Mouse (Mus musculus) 416B (cell line): ENCODE data around the gene H2afv.
"Not testable (repeated sequence)": the region's sequence is repeated elsewhere in the genome, so short reads cannot be mapped to it uniquely, and the experiment has no call there.

Experiments used
- DNase-seq: peaks from one replicate; pipeline ENCODE4 v3.0.0; 2011; ENCODE audit warnings: low read depth

H2afv gene

GRCm38 (mm10) chr11:6414751-6415550 is 29.3 kb downstream of the H2afv start, which contains the start of gene Ppia:
Gene Ppia (plus strand): TSS chr11:6415443.
- DNase-seq = peak; percentile 94

DNA sequence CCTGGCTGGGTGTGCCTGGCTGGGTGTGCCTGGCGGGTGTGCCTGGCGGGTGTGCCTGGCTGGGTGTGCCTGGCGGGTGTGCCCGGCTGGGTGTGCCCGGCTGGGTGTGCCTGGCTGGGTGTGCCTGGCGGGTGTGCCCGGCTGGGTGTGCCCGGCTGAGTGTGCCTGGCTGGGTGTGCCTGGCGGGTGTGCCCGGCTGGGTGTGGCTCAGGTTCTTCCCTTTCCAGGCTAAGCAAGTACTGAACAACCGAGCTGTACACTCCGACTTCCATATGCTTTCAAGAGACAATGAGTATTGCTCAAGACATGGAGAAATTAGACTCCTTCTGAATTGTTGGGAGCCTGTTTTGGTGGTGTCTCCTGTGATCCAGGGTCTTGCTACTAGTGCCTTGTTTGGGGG is 31.0 kb downstream of the H2afv start:
- no peak for DNase-seq

DNA sequence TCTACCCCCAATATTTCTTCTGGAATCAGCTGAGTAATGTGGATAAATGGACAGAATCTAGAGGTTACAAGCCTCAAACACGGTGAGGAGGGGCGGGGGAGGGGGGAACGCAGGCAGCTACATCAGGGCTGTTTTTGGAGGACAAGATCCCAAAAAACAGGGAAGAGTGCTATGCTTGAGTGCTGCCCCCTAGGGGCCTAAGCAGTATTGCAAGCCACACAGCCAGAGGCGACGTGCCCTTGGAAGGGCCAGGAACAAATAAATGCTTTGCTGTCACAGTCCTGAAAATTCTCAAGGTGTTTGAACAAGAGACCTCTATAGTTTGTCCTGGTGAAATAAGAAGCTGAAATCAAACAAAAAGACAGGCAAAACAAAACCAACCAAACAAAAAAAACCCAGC is 32.6 kb downstream of the H2afv start:
- DNase-seq = peak; percentile 74

- not testable (repeated sequence) for DNase-seq
Observed at GRCm38 (mm10) chr11:6410755-6411154, 33.5 kb downstream of the H2afv start.

DNA sequence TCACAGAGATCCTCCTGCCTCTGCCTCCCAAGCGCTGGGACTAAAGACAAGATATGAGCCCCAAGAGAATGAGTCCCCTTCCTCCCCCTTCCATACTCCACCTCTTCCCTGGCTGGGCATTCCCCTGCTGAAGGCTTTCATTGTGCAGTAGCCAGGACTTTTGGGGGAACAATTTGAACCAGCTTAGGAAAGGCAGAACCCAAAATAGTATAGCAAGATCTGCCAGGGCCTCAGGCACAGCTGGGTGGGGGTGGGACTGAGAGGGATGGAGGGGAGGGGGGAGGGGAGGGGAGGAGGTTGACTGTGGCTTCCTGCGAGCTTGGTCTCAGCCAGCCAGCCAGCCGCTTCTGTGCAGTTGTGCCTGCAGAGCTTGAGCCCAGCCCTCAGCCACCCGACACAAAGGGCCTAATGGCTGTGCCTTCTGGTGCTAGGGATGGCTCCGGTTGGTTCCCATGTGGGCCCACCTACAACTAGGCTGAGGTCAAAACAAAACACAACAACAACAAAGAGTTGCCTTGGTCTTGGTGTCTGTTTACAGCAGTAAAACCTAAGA is 34.1 kb downstream of the H2afv start:
- peak; percentile 62 for DNase-seq

GRCm38 (mm10) chr11:6407162-6407621 is 37.1 kb downstream of the H2afv start:
- DNase-seq = no peak

GRCm38 (mm10) chr11:6406251-6407161 is 37.7 kb downstream of the H2afv start:
- DNase-seq = peak; percentile 61

DNA sequence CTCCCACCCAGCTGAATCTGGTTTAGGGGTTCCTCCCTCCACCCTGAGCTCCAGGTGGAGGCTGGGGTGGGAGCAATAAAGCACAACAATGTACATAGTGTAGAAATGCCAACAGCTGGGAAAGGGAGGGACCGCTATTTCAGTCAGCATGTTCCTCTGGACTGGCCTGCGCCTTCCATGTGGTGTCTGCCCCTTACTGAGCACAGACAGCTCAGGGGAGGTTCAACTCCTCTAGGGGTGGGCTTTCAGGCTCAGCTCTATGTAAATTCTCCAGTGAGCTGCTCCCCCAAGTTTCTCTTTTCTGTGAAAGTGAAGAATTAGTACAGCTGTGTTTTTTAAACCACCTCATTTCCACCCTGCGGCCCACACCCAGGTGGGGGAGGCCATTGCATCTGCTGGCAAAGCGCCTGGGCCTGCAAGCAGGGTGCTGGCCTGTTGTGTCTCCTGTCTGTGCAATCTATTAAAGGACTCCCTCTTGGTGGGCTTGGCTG is 38.6 kb downstream of the H2afv start:
- no peak for DNase-seq

DNA sequence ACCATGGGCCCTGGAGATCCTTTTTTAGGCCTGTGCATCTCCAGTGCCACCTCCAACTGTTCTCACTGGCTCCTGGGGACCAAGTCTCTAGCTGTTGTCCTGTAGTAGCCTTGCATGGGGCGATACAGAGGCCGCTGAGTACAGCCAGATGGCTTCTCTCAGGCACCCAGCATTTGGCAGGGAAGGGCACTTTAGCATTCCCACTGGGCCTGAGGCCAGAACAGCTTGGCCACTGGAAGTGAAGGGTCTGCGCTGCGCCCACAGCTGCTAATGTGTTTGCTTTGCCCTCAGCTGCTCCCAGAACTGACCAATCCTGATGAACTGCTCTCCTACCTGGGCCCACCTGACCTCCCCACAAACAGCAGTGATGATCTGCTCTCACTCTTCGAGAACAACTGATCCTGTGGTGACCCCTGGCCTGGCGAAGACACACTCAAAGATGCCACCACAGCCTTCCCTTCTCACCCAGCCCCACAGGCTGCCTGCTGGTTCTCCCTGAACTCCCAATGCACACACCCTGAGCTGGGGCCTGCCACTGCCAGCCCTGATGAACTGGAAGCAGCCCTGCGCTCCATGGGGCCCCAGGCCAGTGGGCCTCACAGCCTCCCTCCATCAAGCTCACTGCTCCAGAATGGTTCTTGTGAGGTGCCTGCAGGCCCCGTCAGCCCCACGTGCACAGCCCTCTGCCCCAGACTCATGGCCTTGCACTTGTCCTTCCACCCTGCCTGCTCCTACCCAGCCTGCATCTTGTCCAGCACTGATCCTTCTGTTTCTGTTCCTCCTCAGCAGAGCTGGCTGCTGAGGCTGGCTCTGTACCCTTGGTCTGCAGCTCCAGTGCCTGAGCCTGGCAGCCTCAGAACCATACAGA is 39.3 kb downstream of the H2afv start:
- DNase-seq = no peak

- no peak for DNase-seq
Observed at GRCm38 (mm10) chr11:6403830-6404405, 40.3 kb downstream of the H2afv start.

DNA sequence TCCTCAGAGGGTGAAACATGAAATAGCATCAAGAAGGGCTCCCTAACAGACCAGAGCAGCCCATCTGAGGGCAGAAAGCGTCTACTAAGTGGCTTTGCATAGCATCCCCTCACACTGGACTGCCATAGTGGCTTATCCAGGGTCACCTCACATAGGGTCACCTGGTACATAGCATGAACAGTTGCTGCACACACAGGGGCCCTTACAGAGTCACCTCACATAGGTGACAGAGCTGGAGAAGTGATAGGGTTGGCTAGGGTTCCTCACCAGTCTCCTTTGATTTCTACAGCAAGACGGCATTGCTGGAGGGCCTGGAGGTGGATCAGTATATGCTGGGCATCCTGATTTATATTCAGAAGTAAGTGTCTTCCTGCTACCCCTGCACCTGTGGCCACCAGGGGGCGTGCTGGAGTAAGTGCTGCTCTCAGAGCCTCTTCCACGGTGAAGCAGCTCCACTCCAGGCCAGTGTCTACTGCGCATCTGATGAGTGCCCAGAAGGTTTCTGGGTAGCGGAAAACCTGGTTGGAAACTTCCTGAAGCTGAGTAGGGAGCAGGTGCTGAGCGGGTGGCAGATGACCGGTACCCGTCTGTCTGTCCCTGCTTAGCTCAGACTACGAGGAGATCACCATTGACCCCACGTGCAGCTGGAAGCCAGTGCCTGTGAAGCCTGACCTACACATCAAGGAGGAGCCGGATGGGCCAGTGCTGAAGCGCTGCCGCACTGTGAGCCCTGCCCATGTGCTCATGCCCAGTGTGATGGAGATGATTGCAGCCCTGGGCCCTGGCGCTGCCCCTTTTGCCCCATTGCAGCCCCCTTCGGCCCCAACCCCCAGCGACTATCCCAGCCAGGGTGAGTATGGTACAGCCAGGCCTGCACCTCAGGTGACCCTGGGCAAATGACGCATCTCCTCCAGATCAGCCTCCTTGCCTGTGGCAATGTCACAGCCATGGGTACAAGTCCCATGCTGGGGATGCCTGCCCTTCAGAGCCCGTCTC is 41.4 kb downstream of the H2afv start:
- peak; percentile 75 for DNase-seq

GRCm38 (mm10) chr11:6398141-6398540 is 46.1 kb downstream of the H2afv start:
- no peak for DNase-seq

GRCm38 (mm10) chr11:6395565-6395964 is 48.7 kb downstream of the H2afv start:
- no peak for DNase-seq

GRCm38 (mm10) chr11:6393866-6394265 is 50.4 kb downstream of the H2afv start:
- no peak for DNase-seq

DNA sequence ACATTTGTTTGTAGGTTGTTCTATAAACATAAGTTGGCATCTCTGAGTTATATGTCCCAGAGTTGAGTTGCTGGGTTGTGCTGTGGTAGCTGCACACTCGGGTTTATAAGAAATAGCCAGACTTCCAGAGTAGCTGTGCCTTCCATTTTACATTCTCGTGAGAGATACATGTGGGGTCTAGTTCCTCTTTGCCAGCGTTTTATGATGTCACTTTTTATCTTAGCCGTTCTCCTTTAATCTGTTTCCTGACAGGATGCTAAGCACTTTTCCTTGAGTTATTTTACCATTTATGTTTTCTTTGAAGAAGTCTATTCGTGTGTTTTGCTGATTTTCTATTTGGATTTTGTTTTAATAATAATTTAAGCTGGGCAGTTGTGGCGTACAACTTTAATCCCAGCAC is 51.4 kb downstream of the H2afv start:
- peak; percentile 73 for DNase-seq

DNA sequence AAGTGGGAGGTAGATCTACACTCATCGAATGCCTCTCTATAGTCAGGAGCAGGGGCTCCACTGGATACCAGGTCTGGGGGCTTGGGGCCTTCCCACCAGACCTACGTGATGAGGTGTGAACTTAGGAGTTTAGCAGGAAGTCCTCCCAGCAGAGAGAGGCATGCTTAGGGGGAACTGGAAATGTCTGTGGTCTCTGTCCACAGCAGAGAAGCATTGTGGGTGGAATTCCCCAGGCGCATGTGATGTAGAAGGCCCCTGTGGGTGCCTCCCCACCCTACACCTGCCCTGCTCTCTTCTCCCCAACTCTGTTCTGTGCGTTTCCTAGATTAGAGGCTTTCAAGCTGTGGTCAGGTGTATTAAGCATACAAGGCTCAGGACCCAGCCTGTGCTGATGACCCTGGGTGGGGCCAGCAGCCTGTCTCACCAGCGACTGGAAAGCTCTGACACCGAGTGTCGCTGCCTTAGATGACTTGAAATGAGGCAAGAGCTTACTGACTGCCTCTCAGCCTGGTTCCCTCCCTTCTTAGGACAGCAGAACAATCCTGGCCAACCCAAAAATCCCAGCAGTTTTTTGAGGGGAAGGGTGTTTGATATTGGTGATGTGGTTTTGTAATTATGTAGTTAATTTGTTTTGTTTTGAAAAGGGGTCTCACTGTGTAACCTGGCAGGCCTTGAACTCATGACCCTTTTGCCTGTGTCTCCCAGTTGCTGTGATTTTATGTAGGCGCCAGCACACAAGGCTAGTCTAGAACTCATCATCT is 52.5 kb downstream of the H2afv start:
- no peak for DNase-seq

DNA sequence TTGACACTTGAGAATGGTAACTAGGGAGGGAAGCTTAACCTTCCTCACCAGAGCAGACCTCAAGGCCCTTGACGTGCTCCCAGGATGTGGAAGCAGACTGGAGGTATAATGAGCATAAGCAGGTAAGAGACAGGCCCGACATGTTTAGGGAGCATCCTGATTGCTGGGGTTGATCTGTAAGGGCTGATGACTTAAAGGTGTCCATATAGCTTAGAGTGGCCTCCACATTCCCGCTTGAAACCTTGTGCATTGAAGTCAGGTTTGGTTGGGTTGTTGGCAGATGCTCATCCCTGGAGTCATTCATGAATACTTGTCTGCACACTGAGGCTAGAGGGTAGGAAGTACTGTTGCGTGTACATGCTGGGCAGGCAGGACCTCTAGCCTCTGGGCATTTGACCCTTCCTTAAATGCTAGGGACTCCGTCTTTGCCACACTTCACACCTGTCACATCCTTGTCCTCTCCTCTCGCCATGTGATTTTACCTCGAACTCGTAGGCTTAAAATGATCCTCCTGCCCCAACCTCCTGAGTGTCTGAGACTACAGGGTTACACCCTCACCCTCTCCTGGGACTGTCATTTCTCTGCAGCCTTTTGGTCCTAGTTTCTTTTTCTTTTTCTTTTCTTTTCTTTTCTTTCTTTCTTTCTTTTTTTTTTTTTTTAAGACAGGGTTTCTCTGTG is 53.7 kb downstream of the H2afv start:
- no peak for DNase-seq

DNA sequence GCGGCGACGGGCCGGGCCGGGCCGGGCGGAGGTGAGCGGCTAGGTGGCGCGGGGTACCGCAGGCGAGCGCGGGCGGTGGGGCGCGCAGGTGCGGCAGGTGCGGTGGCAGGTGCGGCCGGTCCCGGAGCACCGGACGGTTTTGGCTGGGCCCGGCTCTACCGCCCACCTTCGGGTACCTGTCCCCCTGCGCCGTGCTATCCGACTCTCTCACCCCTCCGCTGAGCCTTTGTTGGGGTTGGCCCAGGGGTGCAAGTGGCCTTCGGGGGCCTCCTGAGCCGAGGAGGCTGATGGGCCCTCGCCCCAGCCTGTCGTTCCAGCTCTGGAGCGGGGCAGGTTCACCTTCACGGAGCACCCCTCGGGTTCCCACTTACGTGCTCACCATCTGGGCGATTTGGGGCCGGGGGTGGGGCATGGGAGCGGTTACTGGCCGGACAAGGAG is 54.7 kb downstream of the H2afv start:
- no peak for DNase-seq
